Mouse (Mus musculus): Measurements from ENCODE around the gene Adgre5.

GRCm38 (mm10) chr8:83771791-83772190 lies 30.7 kb upstream of the Adgre5 start:
- TF ChIP-seq POLR2A (IDR thresholded peaks at IDR 0.05; ENCODE audit: borderline replicate concordance, extremely low read depth, insufficient read depth, insufficient read length, poor library complexity, severe bottlenecking) = no peak
- no peak for TF ChIP-seq CTCF (IDR thresholded peaks at IDR 0.05; ENCODE audit: borderline replicate concordance, extremely low read depth, insufficient read depth, insufficient read length)

Data from brain, embryonic 14.5 days (tissue).